Mouse (Mus musculus): Measurements from ENCODE around the gene Casp6.

GRCm38 (mm10) chr3:129862592-129862991 is 38.6 kb upstream of the Casp6 start:
- TF ChIP-seq POLR2A (IDR thresholded peaks at IDR 0.05; ENCODE audit: extremely low read depth, insufficient read depth, low read length) (no peak), CTCF (IDR thresholded peaks at IDR 0.05; ENCODE audit: low read depth, low read length) (no peak)

All from liver, adult 2 months (tissue).